Mouse (Mus musculus) ES-Bruce4 (cell line): ENCODE results near the gene Aanat.

Experiments used
- CTCF ChIP-seq: IDR thresholded peaks from one replicate; pipeline ENCODE4 v1.8.1; 2011; ENCODE audit warnings: low read depth, low read length
- EP300 ChIP-seq: IDR thresholded peaks from 2 replicates; pipeline ENCODE4 v1.6.1; 2011; ENCODE audit warnings: low read depth, low read length; ENCODE audit not compliant: insufficient read depth
- POLR2A ChIP-seq: IDR thresholded peaks from one replicate; pipeline ENCODE4 v1.8.1; 2011; ENCODE audit warnings: low read length; ENCODE audit not compliant: insufficient read depth

DNA sequence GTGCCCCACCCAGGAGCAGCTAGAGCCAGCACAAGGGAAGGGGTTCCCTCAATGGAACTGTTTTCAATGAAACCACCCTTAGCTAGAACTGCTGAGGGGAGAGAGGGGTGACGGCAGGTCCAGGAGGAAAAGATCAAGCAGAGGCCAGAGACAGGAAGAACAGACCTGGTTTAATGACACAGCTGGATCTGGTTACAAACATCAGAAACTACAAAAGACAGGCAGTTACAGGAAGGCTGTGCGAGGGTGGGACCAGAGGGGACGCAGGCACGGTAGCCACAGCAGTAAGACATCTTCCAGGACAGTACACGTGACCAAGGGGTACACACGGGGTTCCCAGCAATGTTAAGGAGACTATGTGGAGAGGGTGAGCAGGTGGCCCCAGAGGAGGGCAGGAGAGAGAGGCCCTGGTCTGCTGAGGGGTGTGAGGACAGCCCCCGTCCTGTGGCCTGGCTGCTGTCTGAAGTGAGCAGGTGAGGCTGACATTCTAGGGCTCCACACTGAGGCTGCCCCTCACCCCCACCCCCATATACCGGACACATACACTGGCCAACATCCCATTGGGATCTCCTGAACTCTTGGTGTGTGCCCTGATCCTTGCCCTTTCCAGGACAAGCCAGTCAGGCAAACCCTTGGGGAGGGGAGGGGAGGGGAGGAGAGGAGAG, 59.3 kb downstream of the Aanat start:
- no peak for TF ChIP-seq CTCF
- TF ChIP-seq POLR2A, result no peak
- no peak for TF ChIP-seq EP300
